Mouse (Mus musculus) adrenal gland, adult 8-10 months (tissue): ENCODE measurements at regions not wholly inside any gene's neighbourhood (a gene's known extent, or its start where the extent isn't known, plus 50 kb on each side); places are given as distances from the start of the nearest gene placed in this dataset.

Experiments
- DNase-seq: peaks from one replicate; pipeline ENCODE4 v3.0.0; 2022

- no peak for DNase-seq
Observed at GRCm38 (mm10) chr15:7006271-7006670, 84.1 kb upstream of the Lifr start.

GRCm38 (mm10) chr15:7008725-7009380 is 81.6 kb upstream of the Lifr start:
- no peak for DNase-seq

- DNase-seq: no peak
Observed at GRCm38 (mm10) chr15:7010966-7011695, 79.3 kb upstream of the Lifr start.

GRCm38 (mm10) chr15:7011696-7012070 is 78.7 kb upstream of the Lifr start:
- DNase-seq: no peak

- no peak for DNase-seq
Observed at GRCm38 (mm10) chr15:7012446-7012845, 78.0 kb upstream of the Lifr start.

GRCm38 (mm10) chr15:7013047-7013446 is 77.4 kb upstream of the Lifr start:
- no peak for DNase-seq

GRCm38 (mm10) chr15:7014984-7015383 is 75.4 kb upstream of the Lifr start:
- no peak for DNase-seq

- DNase-seq: no peak
Observed at GRCm38 (mm10) chr15:7016018-7016417, 74.4 kb upstream of the Lifr start.

GRCm38 (mm10) chr15:7017281-7017845 is 73.1 kb upstream of the Lifr start:
- no peak for DNase-seq

GRCm38 (mm10) chr15:7022660-7023059 is 67.8 kb upstream of the Lifr start:
- DNase-seq: no peak

- DNase-seq: no peak
Observed at GRCm38 (mm10) chr15:7025194-7025593, 65.2 kb upstream of the Lifr start.

- DNase-seq: no peak
Observed at GRCm38 (mm10) chr15:7031297-7032043, 58.9 kb upstream of the Lifr start.

- no peak for DNase-seq
Observed at GRCm38 (mm10) chr15:7037475-7037874, 52.9 kb upstream of the Lifr start.

- peak; percentile 59 for DNase-seq
Observed at GRCm38 (mm10) chr15:7039119-7039518, 51.3 kb upstream of the Lifr start.

GRCm38 (mm10) chr15:7039825-7040224 is 50.6 kb upstream of the Lifr start:
- no peak for DNase-seq
